Mouse (Mus musculus): ENCODE results near the gene Agr3. TPM values are rescaled to one million over a fixed set of nuclear protein-coding genes. Genes with fewer than 3 reads are reported as not detected.

Gene Agr3
- polyA plus RNA-seq, 1 experiment from 2014 or later, result 5.7 TPM

DNA sequence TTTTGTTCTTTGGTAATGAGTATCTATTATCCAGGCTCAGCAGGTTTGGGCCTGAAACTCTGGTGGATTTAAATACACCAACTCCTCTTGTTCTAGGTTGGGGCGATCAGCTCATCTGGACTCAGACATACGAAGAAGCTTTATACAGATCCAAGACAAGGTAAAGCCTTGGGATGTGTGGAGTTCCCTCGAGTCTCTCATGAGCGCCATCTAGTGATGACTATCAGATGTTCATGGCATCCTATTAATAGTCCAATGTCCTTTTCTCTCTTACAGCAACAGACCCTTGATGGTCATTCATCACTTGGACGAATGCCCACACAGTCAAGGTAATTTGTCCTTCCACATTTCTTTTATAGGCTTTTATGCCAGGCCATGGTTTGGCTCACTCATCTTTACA, 70.4 kb downstream of the Agr3 start:
- no peaks in the 10 kb centered on the region for H3K9me3 ChIP-seq (ENCODE audit: low read length)
- DNase-seq (ENCODE audit: low spot score), result peak; percentile 72
- H3K9ac ChIP-seq (replicated peaks; ENCODE audit: low read depth), result no peak overlapping the region
- no peaks in the 10 kb centered on the region for H3K27me3 ChIP-seq (replicated peaks; ENCODE audit: insufficient read depth, low read length)
- WGBS, result 25% methylated on average over 5 of the region's 5 CpGs
- no peaks in the 10 kb centered on the region for H3K36me3 ChIP-seq (ENCODE audit: insufficient read depth, low read length)
- ATAC-seq, result peak; percentile 61; the same call in 1 of the 2 replicates
- TF ChIP-seq EP300 (IDR thresholded peaks at IDR 0.05) (no peak), CTCF (IDR thresholded peaks at IDR 0.05) (peak; percentile 80)
- H3K4me3 ChIP-seq (ENCODE audit: low read depth, low read length), result no peak overlapping the region
- H3K27ac ChIP-seq (ENCODE audit: low read length), result no peak overlapping the region
- H3K4me1 ChIP-seq (ENCODE audit: insufficient read depth, low read depth, low read length), result no peaks in the 10 kb centered on the region
- H3K4me2 ChIP-seq (replicated peaks; ENCODE audit: low read depth, low read length), result no peak overlapping the region

Other genes with a start within 250 kb of the Agr3 start
- gene Agr2, start 67.3 kb downstream of the Agr3 start, polyA plus RNA-seq (2015; fragmentation: Nextera tagmentation; extraction: Ambion mirVana), result 5.8 and 7.0 TPM in 2 replicates
- gene Tspan13, start 116.9 kb downstream of the Agr3 start, polyA plus RNA-seq (2015; fragmentation: Nextera tagmentation; extraction: Ambion mirVana), result 255 and 302 TPM in 2 replicates
- 21.4 and 24.1 TPM in 2 replicates for gene Ankmy2, start 231.5 kb downstream of the Agr3 start, polyA plus RNA-seq (2015; fragmentation: Nextera tagmentation; extraction: Ambion mirVana)
- gene Bzw2, start 232.5 kb downstream of the Agr3 start, polyA plus RNA-seq (2015; fragmentation: Nextera tagmentation; extraction: Ambion mirVana), result 43.4 and 44.2 TPM in 2 replicates

Measured in lung, postnatal 0 days (tissue).